Mouse (Mus musculus) erythroid progenitor cell, adult 5-6 weeks (primary cell): ENCODE data around the gene Llph. TPM values are rescaled to one million over a fixed set of nuclear protein-coding genes. Genes with fewer than 3 reads are reported as not detected.
A peak's percentile ranks its signal among the peaks of the same experiment; 100 is the strongest.
"Not testable (repeated sequence)": the region's sequence is repeated elsewhere in the genome, so short reads cannot be mapped to it uniquely, and the experiment has no call there.

Experiments
- ATAC-seq: replicated peaks from 2 replicates; pipeline ENCODE4 v1.8.0; 2016; ENCODE audit warnings: moderate number of reproducible peaks, mild to moderate bottlenecking, moderate TSS enrichment, inconsistent platforms; ENCODE audit not compliant: poor library complexity, low FRiP score, severe bottlenecking
- total RNA-seq, 2 experiments: library from RNA; stranded (forward) in 1 of 2; stranded (reverse) in 1 of 2; fragments of 150-400 nt in 1 of 2; fragments of 186-747, 209-891 nt in 1 of 2; gene quantifications; 2 replicates each; pipeline versions ENCODE4 v1.2.3 to v1.2.4; 2015 to 2017; ENCODE audit warnings: low replicate concordance in 2 of 2

Llph gene
- total RNA-seq, 2 experiments from 2014 or later, result 10.3 to 27.7 TPM

- not testable (repeated sequence) for ATAC-seq
These were observed 9.8 kb upstream of the Llph start for GRCm38 (mm10) chr10:120217099-120217498.

DNA sequence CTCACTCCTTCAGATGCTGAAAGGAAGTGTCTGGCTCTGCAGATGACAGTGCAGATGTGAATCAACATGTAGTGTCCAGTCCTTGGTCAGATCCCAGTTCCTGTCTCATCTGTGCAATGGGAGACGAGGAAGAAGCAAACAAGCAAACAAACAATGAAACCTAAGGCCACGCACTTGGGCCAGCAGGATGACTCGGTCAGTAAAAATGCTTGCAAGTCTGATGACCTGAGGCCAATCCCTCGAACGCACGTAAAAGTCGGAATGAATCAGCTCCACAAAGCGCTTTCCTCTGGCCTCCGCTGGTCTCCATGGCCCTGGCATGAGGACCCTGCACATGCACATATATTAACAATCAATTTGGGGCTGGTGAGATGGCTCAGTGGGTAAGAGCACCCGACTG is 7.9 kb upstream of the Llph start:
- ATAC-seq, result no peak

DNA sequence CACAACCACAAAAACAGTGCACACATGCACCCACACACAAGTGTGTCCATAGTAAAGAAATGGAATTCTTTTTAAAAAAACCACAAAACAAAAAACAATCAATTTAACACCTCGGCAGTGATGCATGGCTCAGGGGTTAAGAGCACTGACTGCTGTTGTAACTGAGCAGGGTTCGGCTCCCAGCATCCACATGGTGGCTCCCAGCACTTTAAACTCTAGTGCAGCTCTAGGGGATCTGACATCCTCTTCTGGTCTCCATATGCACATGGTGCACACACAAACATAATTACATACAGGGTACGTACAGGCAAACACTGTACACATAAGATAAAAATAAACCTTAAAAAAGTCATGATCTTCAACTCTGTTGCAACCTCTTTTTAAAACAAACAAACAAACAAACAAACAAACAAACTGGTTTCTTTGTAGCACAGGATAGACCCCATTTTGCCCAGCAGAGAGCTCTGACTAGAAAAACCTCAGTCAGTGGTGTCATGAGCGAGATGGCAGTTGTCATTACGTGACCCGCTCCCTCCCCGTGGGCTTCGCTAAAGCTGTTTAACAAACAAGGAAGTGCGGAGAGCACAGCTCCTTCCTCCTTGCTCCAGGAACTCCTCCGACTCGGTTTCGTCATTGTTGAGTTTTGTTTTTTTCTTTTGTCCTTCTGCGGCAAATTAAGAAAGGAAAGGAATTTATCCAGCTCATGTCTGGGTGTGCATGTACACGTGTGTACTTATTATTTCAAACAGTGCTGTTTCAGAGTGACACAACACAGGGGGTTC is 7.1 kb upstream of the Llph start:
- ATAC-seq, result no peak

GRCm38 (mm10) chr10:120220776-120221175 is 6.1 kb upstream of the Llph start:
- no peak for ATAC-seq

DNA sequence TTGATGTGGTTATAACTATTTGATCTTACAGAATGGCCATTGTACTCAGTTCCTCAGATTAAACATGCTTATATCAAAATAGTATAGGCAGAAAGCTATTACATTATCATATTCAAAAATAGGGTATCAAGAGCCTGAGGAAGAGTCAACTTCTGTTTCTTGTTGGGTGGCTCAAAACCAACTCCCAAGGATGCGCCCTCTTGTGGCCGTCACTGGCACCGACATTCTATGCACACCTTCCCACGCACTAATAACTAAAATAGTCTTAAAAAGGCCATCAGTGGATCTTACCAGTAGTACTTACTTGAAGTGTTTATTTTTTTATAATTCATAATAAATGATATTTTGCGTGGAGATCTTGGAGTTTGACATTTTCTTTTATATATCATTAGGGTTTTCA is 4.8 kb downstream of the Llph start:
- 0 out of 2 replicates have a peak, but pooled peaks have one; percentile 40 for ATAC-seq

GRCm38 (mm10) chr10:120233655-120234367 is 6.9 kb downstream of the Llph start:
- ATAC-seq, result peak; percentile 67; the same call in 1 of the 2 replicates

- no peak for ATAC-seq
These were observed 10.0 kb downstream of the Llph start for GRCm38 (mm10) chr10:120236855-120237254.

DNA sequence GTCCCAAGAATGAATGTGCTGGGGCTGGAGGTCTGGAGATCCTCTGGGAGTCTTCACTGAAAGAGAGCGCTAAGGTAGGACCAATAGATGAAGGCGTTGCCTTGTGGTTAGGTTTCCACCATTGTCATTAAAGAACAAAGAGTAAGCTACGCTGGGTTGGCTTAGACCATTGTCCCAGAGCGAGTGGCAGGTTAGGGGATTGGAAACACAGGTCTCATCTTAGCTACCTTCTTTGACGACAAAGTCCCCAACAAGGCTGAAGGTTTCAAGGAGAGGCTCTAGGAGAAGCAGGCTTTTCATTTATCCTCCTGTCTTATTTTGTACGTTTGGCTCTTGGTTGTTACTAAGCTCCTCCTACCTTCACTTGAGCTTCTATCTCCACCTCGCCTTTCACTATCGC is 11.4 kb downstream of the Llph start:
- ATAC-seq, result no peak

DNA sequence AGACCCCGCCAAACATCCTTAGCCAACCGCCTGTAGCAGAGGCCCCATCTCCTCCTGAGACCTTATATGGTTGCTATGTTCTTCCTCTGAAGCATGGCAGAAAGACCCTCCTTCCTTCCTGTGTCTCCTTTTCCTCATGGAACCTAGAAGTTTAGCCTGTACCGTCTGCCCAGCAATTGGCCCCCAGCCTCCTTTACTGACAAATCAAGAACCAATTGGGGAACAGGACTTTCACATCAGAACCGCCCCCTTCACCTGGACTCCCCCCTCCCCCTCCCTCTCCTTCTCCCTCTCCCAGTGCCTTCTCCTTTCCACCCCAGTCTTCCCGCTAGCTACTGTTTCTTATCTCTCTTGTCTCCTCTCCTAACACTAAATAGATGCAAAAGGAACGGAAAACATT is 12.6 kb downstream of the Llph start:
- no peak for ATAC-seq

- ATAC-seq, result no peak
These were observed 15.6 kb downstream of the Llph start for GRCm38 (mm10) chr10:120242421-120242820.

- no peak for ATAC-seq
These were observed 18.8 kb downstream of the Llph start for GRCm38 (mm10) chr10:120245681-120246080.

GRCm38 (mm10) chr10:120246994-120247750 is 20.3 kb downstream of the Llph start:
- ATAC-seq, result peak; percentile 54; the same call in 1 of the 2 replicates

DNA sequence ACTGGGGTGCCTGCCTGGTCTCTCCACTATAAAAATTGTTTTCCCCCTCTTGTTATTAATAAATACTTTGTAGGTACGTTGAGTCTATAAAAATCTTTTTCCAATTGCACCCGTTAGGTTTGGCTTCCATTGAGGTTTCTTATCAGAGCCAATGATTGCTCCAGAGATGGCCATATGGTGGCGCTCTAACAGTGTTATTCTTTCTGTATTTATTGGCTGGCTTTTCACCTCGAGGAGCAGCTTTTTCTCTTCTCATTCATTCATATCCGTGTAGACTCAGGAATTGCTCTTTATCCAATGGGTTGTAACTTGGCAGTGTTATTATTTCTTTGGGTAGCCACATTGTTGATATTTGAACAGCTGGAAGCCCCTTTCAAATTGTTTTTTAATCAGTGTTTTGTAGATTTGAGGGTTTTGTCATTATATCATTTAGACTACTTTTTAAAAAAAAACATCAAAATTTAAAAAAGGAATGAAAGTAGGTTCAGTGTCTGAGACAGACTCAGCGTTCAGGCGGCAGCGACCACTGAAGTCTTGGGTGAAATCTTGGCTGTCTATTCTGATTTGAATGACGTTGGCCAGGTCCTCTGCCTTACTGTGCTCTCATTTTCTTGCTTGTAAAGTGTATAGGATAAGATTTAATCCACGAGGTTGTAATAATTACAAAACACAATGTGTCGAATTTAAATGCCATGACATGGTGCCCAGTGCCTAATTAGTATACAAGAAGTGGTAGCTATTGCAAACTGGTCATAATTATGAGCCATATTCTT is 24.2 kb downstream of the Llph start:
- ATAC-seq, result no peak

DNA sequence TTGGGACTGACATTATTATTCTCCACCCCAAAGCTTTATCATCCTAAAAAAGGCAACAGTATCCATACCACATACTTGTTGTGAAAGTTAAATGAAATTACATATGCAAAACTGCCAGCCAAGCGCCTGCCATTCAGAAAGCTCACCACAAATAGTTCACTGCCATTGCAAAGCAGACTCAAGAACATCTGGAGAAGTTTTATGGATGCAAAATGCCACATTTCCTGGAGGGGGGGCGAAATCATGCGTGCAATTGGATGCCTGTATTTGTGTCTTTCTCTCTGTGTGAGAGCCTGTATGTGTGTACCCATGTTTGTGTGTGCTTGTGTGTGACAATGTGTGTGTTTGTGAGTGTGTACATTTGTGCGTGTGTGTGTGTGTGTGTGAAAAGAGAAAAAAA is 24.9 kb downstream of the Llph start:
- ATAC-seq, result no peak

DNA sequence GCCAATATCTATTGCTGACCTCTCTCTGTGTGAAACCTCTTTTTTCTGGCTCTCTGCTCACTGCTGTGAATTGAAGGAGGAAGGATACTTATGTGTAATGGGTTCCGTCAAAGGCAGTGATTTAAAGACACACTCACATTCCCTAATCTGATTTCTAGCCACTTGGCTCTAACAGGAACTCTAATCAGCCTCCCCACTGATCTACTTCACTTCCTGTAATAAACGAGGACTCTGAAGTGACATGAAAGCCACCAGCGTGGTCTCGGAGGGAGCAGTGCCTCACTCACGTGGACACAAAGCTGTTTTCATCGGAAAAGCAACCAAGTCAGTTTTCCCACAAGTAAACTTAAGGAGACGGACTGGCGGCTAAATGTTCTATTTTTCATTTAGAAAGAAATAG is 25.9 kb downstream of the Llph start:
- ATAC-seq, result no peak

DNA sequence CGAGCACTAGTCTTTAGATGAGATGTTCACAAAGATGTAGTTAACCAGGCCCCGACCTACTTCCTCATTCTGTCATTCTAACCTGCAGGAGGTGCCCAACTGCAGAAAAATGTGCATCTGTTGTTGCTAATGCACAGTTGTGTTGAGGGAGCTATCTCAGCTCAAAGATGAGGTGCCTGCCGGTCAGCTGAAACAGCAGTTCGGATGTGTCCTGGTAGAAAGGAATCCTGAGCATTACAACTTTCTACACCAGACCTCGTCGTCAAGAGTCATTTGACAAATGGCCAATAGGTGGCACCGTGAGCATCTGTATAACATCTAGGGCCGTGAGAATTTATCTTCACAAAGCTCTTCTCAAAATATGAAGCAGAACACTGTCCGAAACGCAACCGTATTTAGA is 30.4 kb downstream of the Llph start:
- no peak for ATAC-seq

DNA sequence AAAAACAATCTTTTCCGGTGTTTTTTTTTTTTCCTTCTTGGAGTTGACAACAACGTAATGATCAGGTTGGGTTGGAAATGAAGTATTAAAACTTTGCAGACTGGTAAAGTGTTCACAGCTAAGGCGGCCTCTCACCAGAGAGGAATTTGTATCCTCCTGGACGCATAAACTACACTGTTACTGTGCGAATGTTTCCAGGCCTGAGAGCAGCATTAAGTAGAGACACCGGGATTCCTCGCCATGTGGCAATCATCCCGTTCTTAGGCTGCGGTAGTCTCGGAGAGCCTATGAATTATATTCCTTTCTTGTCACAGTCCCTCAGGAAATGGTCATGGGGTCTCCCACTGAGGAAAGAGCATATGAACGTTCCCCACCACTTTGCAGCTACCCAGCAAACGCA is 40.9 kb downstream of the Llph start:
- no peak for ATAC-seq

DNA sequence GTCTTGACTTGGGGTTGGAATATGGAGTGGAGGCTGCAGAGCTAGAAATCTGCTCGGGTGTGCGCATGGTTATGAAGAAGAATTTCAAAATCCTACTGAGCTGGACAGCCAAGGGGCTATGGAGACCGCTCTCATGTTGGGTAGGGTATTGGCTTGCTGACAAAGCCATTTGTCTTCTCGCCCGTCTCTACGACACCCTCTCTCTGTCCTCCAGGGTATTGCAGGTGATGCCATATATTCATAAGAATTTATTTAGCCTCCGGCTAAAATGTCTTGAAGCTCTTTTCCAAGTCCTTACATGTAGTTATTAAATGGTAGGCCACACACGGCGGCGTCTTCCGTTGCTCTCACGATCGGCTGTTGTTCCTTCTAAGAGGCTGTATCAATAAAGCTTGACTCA is 43.1 kb downstream of the Llph start:
- ATAC-seq, result no peak

GRCm38 (mm10) chr10:120270777-120271176 is 43.9 kb downstream of the Llph start:
- peak; percentile 68; the same call in 1 of the 2 replicates for ATAC-seq

DNA sequence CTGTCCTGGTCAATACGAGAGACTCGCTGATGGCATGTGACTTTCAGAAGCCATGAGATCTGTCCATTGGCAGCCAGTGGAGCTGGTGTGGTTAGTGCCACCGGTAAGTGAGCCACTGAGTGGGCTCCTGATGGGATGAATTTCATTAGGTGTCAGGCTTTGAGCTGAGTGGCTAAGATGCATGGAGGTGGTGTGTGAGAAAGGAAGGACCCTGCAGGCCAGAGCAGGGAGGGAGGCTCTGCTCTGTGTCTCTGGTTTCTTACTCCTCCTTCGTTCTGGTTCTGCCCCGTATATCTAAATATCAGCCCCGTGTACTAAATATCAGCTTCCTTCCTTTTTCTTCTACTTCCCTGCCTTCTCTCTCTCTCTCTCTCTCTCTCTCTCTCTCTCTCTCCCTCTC is 44.4 kb downstream of the Llph start:
- ATAC-seq, result no peak
